Mouse (Mus musculus) spleen, adult 12 weeks (tissue): ENCODE measurements around the gene Crip3.

Source experiments
- DNase-seq: peaks from one replicate; pipeline ENCODE4 v3.0.0; 2022; ENCODE audit warnings: low spot score

Crip3 gene

DNA sequence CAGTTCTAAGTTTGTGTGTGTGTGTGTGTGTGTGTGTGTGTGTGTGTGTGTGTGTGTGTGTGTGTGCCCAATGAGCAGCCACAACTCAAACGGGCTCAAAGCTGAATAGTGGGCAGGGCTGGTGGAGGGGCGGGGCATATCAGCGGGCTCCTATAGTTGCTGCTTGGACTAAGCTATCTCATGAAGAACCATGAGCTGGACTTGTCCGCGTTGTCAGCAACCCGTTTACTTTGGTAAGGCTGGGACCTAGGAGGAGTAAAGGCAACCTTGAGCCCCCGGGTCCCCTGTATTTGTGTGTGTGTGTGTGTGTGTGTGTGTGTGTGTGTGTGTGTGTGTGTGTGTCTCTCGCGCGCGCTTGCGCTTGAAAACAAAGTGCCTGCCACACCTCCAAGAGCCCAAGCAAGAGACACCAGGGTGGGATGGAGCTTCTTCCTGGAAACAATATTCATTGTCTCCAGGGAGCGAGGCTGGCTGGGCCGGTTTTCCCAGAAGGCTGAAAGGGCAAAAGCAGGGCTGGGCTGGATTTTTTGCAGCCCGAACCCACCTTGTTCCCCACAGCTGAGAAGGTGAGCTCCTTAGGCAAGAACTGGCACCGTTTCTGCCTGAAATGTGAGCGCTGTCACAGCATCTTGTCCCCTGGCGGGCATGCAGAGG lies at the start of gene Crip3:
Gene Crip3, plus strand, starts transcription at position 166 of the 654 bp plus-strand sequence.
- no peak for DNase-seq

DNA sequence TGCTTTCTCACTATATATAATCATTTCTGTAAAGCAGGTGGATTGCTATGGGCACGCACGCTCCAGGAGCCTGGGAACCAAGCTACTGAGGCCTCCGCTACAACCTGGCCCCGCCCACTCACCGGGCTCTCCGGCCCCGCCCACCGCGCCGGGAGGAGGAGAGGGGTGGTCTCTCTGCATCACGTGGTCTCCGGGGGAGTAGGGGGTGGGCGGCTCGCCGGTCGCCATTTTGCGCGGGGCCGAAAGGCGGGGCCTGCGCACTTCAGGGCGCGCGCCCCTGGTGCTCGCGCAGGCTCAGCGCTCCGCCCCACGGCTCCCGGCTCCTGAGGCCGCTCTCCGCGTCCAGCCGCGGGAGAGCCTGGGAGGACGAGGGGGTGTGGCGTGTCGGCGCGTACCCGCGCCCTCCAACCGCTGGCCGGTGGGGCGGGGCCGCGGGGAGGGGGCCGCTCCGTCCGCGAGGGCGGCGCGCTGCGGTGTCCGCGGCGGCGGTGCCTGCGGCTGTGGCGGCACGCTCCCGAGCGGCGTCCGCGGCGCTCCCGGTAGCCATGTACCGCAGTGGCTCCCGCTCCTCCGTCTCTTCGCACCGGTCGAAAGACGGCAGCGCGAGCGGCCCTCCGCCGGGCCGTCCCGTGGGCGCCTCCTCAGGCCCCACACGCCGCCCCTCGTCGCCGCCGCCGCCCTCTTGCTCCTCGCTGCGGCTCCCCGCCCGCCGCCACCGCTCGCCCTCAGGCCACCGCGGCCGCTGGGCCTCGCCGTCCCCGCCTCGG lies 45.2 kb upstream of the Crip3 start, which contains the start of gene Zfp318:
Gene Zfp318, plus strand, starts transcription at position 438 of the 767 bp plus-strand sequence.
- peak; percentile 87 for DNase-seq

DNA sequence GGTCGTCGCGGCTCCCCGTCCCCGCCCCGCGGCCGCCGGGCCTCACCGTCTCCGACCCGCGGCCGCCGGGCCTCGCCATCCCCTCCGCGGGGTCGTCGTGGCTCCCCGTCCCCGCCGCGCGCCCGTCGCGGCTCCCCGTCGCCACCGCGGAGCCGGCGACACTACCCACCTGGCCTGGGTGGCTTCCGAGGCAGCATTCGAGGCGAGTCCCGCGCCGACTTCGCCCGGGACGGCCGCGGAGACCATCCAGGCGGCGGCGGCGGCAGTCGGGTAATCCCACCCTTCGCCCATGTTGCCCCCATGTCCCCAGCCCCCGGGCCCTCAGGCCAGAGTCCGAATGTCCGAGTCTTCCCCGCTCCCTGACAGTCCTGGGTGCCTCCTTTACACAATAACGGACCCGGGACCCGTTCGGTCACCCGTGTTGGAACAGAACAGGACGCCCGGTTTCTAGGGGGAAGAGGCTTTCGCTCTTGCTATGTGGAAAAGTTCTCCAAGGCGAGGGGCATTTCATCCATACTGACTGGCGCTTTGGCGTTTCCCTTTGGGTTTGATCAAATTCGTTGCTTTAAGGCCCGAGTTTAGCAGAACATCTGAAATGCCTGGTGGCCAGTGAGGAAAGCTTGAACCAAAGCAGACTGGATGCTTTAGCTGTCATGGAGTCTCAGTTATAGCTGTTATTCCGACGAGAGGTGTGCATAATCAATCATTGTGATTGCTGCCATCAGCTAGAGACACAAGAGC lies 44.5 kb upstream of the Crip3 start:
- DNase-seq, result peak; percentile 9

GRCm38 (mm10) chr17:46388200-46388599 lies 40.5 kb upstream of the Crip3 start:
- DNase-seq, result peak; percentile 7

- peak; percentile 21 for DNase-seq
Observed at GRCm38 (mm10) chr17:46393012-46393411, 35.7 kb upstream of the Crip3 start.

DNA sequence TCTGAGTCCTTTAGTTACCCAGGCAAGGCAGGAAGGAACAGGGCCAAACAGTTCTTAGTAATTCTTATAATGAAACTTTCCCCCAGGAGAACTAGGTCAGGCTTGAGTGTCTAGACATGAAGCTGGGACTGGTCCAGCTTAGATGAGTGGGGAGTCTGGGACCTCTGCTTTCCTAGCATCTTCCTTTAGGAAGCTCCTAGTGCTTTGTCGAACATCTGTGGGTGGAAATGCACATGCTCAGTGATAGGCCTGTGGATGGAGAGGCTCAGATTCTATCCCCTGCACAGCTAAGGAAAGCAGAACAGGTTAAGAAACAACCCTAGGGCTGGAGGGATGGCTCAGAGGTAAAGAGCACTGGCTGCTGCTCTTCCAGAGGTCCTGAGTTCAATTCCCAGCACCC lies 34.1 kb upstream of the Crip3 start:
- no peak for DNase-seq

GRCm38 (mm10) chr17:46408478-46408877 lies 20.2 kb upstream of the Crip3 start:
- DNase-seq, result no peak

GRCm38 (mm10) chr17:46418628-46419027 lies 10.1 kb upstream of the Crip3 start:
- DNase-seq, result no peak

GRCm38 (mm10) chr17:46419717-46420116 lies 9.0 kb upstream of the Crip3 start:
- DNase-seq, result no peak

- DNase-seq, result no peak
Observed at GRCm38 (mm10) chr17:46426496-46426895, 2.2 kb upstream of the Crip3 start.

GRCm38 (mm10) chr17:46433627-46434026 lies 4.9 kb downstream of the Crip3 start:
- no peak for DNase-seq

GRCm38 (mm10) chr17:46436672-46437366 lies 8.1 kb downstream of the Crip3 start:
- DNase-seq, result no peak

GRCm38 (mm10) chr17:46438298-46438873 lies 9.7 kb downstream of the Crip3 start, which contains the start of gene Slc22a7:
Gene Slc22a7 (minus strand): TSS chr17:46438457.
- DNase-seq, result no peak

DNA sequence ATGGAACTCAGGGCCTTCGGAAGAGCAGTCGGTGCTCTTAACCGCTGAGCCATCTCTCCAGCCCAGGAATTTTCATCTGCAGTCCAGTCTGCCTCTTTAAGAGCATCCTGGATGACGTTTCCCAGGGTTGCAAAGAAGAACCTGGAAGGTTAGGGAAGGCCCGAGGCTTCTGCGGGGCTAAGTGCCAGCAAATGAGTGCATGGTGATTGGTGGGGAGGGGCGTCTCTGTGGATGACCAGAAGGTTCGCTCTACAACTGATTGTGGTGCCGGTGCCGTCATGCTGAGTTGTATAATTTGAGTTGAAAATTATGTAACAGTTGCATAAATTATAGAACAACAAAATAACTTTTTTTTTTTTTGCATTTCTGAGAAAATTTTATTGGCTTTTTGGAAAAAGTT lies 10.4 kb downstream of the Crip3 start:
- no peak for DNase-seq

GRCm38 (mm10) chr17:46444839-46445579 lies 16.3 kb downstream of the Crip3 start:
- DNase-seq, result no peak

DNA sequence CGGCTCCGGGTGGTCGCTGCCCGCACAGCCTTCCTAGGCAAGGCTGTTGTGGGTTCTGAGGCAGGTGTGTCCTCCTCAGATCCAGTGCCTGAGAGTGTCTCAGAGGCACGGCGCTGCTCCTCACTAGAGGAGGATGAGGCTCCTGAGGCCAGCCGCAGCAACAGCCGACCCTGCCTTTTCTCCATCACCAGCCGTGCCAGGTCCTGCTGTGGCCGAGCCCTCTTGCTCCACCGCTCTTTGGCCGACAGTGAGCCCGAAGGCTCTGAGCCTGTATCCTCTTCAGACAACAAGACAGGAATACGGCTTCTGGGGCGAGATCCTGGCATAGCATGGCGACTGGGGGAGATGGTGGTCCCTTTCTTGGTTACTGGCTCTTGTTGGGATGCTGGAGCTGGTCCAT lies 17.5 kb downstream of the Crip3 start:
- DNase-seq, result no peak

GRCm38 (mm10) chr17:46452683-46453082 lies 24.0 kb downstream of the Crip3 start:
- no peak for DNase-seq

DNA sequence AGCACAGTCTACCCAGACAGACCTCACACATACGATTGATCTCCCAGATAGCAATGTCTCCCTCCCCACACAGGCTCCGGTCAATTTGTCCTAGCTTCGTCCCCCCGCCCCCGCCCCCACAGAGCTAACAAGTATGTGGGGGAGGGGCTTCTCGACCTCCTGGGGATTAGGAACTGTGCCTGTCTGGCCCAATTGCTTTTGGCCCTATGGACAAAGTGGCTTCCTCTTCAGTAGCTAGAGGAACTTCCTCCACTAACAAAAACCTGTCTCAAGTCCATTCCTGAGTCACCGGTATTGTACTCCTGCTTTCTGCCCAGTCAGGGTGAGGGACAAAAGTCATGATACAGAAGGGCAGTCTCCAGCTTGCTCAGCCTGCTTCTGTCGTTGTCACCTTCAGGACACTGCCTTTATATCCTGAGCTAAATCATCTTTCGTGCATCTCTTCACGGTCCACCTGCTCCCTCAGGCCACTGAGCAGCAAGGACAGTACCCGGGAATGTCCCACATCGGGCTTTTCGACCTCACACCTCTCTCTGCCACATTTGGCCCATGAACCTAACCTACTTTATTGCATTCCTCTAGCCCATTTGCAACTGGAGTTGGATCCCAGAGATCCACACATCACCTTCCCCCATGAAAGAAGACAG lies 24.7 kb downstream of the Crip3 start:
- DNase-seq, result no peak

- no peak for DNase-seq
Observed at GRCm38 (mm10) chr17:46453970-46454411, 25.3 kb downstream of the Crip3 start.

DNA sequence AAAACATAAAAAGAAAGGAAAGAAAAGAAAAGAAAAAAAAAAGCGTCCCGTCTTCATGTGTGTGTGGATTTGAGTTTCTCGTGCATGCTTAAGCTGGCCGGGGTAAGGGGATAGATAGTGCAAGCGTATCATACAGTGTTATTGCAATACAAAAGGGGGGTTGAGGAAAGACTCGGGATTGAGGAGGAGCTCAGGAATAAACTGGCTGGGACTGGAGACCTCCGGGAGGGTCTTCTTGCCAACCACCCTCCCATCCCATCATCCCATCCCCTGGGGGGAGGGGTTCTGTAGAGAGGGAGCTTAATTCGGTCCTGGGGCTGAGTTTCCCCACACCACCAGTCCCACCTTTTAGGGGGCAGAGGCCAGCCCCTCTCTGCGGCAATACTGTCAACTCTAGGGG lies 25.8 kb downstream of the Crip3 start:
- no peak for DNase-seq
